Comparison of ENCODE assay signal across 8 mouse cellular contexts in the genomic region with DNA sequence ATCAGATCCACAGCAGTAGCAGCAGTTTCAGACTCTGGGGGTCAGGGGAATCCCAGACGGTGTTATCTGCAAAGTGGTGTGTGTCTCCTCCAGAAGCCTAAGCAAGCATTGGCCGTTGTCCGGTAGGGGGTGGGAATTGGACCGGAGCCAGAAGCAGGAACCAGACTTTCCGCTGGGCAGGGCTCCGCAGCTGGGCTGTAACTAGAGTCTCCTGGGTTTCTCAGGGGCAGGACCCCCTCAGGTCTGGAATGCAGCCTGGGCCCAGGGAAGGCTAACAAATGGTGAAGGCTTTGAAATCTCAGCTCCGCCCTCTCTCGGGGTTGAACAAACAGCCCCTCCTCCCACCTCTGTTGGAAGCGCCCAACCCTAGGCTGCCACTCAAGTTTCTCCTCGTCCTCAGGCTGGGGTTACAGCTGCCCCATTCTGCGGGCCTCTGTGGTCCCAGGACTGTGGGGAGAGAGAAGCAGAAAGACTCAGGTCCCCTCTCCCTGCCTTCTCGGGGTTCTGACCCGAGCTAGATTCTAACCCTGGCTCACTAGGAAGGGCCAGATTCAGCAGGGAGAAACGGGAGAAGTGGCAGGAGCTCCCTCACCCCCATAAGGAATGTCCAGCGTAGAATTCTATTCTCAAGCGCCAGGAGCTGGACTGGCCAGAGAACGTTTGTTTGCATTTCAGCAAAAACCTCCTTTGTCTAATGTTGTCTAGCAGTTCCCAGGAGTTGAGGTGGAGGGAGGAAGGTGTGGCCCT. TPM values are rescaled to one million over a fixed set of nuclear protein-coding genes. Genes with fewer than 3 reads are reported as not detected.
DNase-seq lines count a peak whose midpoint lies in the region; ATAC-seq and TF ChIP-seq lines count a peak whose summit lies in the region.

No protein-coding gene starts in this region.

- no peaks in the 10 kb centered on the region for H3K9me3 ChIP-seq in forebrain, embryonic 15.5 days

- no peak for TF ChIP-seq CTCF in olfactory bulb, adult 2 months (IDR thresholded peaks at IDR 0.05; ENCODE audit: insufficient read depth, low read depth, low read length)

- intact Hi-C loops in heart, postnatal 14 days (cut with DNase I) = loop anchor here (5.0 kb wide), 1 partner anchor 41 kb away; no protein-coding TSS in a partner anchor

- peak overlapping the region; percentile 71 for H3K27ac ChIP-seq in forebrain, embryonic 15.5 days (replicated peaks)
- peak overlapping the region; percentile 49; the same call in 1 of the 2 replicates for H3K27ac ChIP-seq in olfactory bulb, adult 2 months (ENCODE audit: insufficient read depth, low read depth, low read length)

- no peaks in the 10 kb centered on the region for H3K27me3 ChIP-seq in forebrain, embryonic 15.5 days

- no peak overlapping the region; the same call in 1 of the 2 replicates for H3K4me2 ChIP-seq in forebrain, embryonic 15.5 days (replicated peaks)

- TF ChIP-seq POLR2A in olfactory bulb, adult 2 months (IDR thresholded peaks at IDR 0.05; ENCODE audit: insufficient read depth, low read depth, low read length) = no peak

- peaks cover 24% of the 10 kb centered on the region for H3K4me1 ChIP-seq in forebrain, embryonic 15.5 days
- H3K4me1 ChIP-seq in olfactory bulb, adult 2 months (ENCODE audit: control insufficient read depth, insufficient read depth, low read length) = peaks cover 25% of the 10 kb centered on the region

- DNase-seq in spleen, postnatal 4 days (ENCODE audit: low spot score in 2 of 2) = peak; percentile 49 to 69
- DNase-seq in spleen, adult 12 weeks (ENCODE audit: low spot score) = no peak
- peak; percentile 91 to 95 for DNase-seq in heart, postnatal 14 days
- DNase-seq in kidney, postnatal 4 days = peak; percentile 97
- DNase-seq in lung, adult 18-20 months = peak; percentile 92 to 94
- DNase-seq in B cell, adult 2 months = no peak

- no peak overlapping the region for H3K9ac ChIP-seq in forebrain, embryonic 15.5 days (replicated peaks)

- peak; percentile 77 for ATAC-seq in forebrain, embryonic 15.5 days (replicated peaks)

- 3% methylated on average over 17 of the region's 17 CpGs for WGBS in forebrain, embryonic 15.5 days
- 33% methylated on average over 17 of the region's 17 CpGs for WGBS in olfactory bulb, adult 2 months

- H3K4me3 ChIP-seq in forebrain, embryonic 15.5 days = no peak overlapping the region
- no peak overlapping the region for H3K4me3 ChIP-seq in olfactory bulb, adult 2 months (ENCODE audit: insufficient read depth, low read depth, low read length)

- H3K36me3 ChIP-seq in forebrain, embryonic 15.5 days = no peaks in the 10 kb centered on the region

RNA-seq across cellular contexts. Expression of a gene that starts 44.9 kb away (rescaled TPM):
- 2.6 and 3.7 TPM in 2 replicates for polyA plus RNA-seq in forebrain, embryonic 15.5 days (2015; fragmentation: Nextera tagmentation; extraction: Ambion mirVana)
- total RNA-seq in heart, postnatal 14 days (2021) = 1 to 10 TPM in 1 of 2 experiments, under 1 TPM in 1; 0.57 to 1.0 TPM
- not detected in 2 replicates for polyA plus RNA-seq in olfactory bulb, adult 2 months (2012; ENCODE audit: insufficient read depth, insufficient read length, low replicate concordance, missing spikeins)

RNA-seq across cellular contexts. Expression of a gene that starts 49.1 kb away (rescaled TPM):
- 117 and 131 TPM in 2 replicates for polyA plus RNA-seq in forebrain, embryonic 15.5 days (2015; fragmentation: Nextera tagmentation; extraction: Ambion mirVana)
- total RNA-seq in heart, postnatal 14 days (2021) = 10 to 100 TPM; 30.0 to 34.5 TPM
- not detected in 2 replicates for polyA plus RNA-seq in olfactory bulb, adult 2 months (2012; ENCODE audit: insufficient read depth, insufficient read length, low replicate concordance, missing spikeins)

Comparison
In these comparisons a context has a peak if more than half of its experiments do, and no peak if none do; other contexts are left out.
1. DNase-seq: peak in spleen, postnatal 4 days (2 of 2), heart, postnatal 14 days (2 of 2), kidney, postnatal 4 days (2 of 2) and lung, adult 18-20 months (2 of 2); none in spleen, adult 12 weeks (single experiment) and B cell, adult 2 months (0 of 2).
2. RNA of a gene that starts 49.1 kb away (polyA plus RNA-seq): 117 to 131 TPM in forebrain, embryonic 15.5 days; not detected in olfactory bulb, adult 2 months; every median in the first group is over 100 times any median in the second.